Mouse (Mus musculus) induced T-regulatory cell, adult 2 months (primary cell): ENCODE data around the gene Galnt17.

Source experiments
- DNase-seq: peaks from one replicate; pipeline ENCODE4 v3.0.0-alpha.2; 2012; ENCODE audit warnings: low read depth

The Galnt17 gene

GRCm38 (mm10) chr5:131241689-131242088, 66.6 kb downstream of the Galnt17 start:
- DNase-seq = no peak

- no peak for DNase-seq
Measured at GRCm38 (mm10) chr5:131239813-131240212, 68.5 kb downstream of the Galnt17 start.

GRCm38 (mm10) chr5:131236906-131237305, 71.4 kb downstream of the Galnt17 start:
- DNase-seq = no peak

GRCm38 (mm10) chr5:131233828-131234227, 74.5 kb downstream of the Galnt17 start:
- DNase-seq = no peak

GRCm38 (mm10) chr5:131231060-131231459, 77.2 kb downstream of the Galnt17 start:
- DNase-seq = no peak

GRCm38 (mm10) chr5:131229744-131230143, 78.6 kb downstream of the Galnt17 start:
- no peak for DNase-seq

GRCm38 (mm10) chr5:131223416-131223815, 84.9 kb downstream of the Galnt17 start:
- no peak for DNase-seq

GRCm38 (mm10) chr5:131222498-131223244, 85.6 kb downstream of the Galnt17 start:
- no peak for DNase-seq

- no peak for DNase-seq
Measured at GRCm38 (mm10) chr5:131218221-131218620, 90.1 kb downstream of the Galnt17 start.

GRCm38 (mm10) chr5:131211618-131212017, 96.7 kb downstream of the Galnt17 start:
- no peak for DNase-seq

GRCm38 (mm10) chr5:131201146-131201545, 107.2 kb downstream of the Galnt17 start:
- no peak for DNase-seq

- no peak for DNase-seq
Measured at GRCm38 (mm10) chr5:131192311-131192710, 116.0 kb downstream of the Galnt17 start.

GRCm38 (mm10) chr5:131184566-131184965, 123.7 kb downstream of the Galnt17 start:
- DNase-seq = no peak

- DNase-seq = no peak
Measured at GRCm38 (mm10) chr5:131181231-131181630, 127.1 kb downstream of the Galnt17 start.

GRCm38 (mm10) chr5:131180756-131181155, 127.5 kb downstream of the Galnt17 start:
- no peak for DNase-seq

GRCm38 (mm10) chr5:131177851-131178250, 130.4 kb downstream of the Galnt17 start:
- no peak for DNase-seq

GRCm38 (mm10) chr5:131177168-131177567, 131.1 kb downstream of the Galnt17 start:
- no peak for DNase-seq

GRCm38 (mm10) chr5:131169186-131169585, 139.1 kb downstream of the Galnt17 start:
- no peak for DNase-seq

- no peak for DNase-seq
Measured at GRCm38 (mm10) chr5:131167366-131167765, 140.9 kb downstream of the Galnt17 start.

GRCm38 (mm10) chr5:131165681-131166080, 142.6 kb downstream of the Galnt17 start:
- no peak for DNase-seq

GRCm38 (mm10) chr5:131157866-131158265, 150.4 kb downstream of the Galnt17 start:
- no peak for DNase-seq

- DNase-seq = no peak
Measured at GRCm38 (mm10) chr5:131156323-131156722, 152.0 kb downstream of the Galnt17 start.

GRCm38 (mm10) chr5:131142606-131143005, 165.7 kb downstream of the Galnt17 start:
- no peak for DNase-seq

GRCm38 (mm10) chr5:131134809-131135208, 173.5 kb downstream of the Galnt17 start:
- no peak for DNase-seq
